Mouse (Mus musculus): Measurements from ENCODE around the gene Ankrd54.
"Not testable (repeated sequence)": the region's sequence is repeated elsewhere in the genome, so short reads cannot be mapped to it uniquely, and the experiment has no call there.

Gene Ankrd54

GRCm38 (mm10) chr15:79007836-79008235 is 54.9 kb downstream of the Ankrd54 start:
- DNase-seq: not testable (repeated sequence)

DNA sequence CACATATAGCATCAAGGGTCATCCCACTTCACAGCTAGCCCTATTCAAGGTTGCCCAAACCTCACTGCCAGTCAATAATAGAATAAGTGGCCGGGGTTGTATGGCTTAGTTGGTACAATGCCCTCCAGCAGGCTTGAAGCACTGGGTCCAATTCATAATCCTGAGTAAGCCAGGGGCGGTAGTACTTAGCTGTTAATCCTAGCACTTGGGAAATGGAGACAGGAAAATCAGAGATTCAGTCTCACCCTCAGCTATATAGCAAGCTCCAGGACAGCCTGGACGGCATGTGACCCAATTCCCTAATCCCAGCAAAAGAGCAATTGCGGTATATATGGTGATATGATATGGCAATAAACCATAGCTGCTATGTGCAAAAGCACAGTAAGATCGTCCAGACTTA is 55.6 kb downstream of the Ankrd54 start:
- no peak for DNase-seq

- peak; percentile 45 to 61 for DNase-seq
These were observed 56.1 kb downstream of the Ankrd54 start for GRCm38 (mm10) chr15:79006638-79007037.

GRCm38 (mm10) chr15:79005581-79005980 is 57.1 kb downstream of the Ankrd54 start:
- no peak for DNase-seq
